Mouse (Mus musculus): ENCODE results near the gene Slc25a5.

The Slc25a5 gene

GRCm38 (mm10) chrX:36799131-36799879 lies 3.9 kb downstream of the Slc25a5 start:
- in situ Hi-C loops (cut with MboI, MseI): no loop called here

GRCm38 (mm10) chrX:36803189-36803588 lies 7.7 kb downstream of the Slc25a5 start:
- in situ Hi-C loops (cut with MboI, MseI): no loop called here

- in situ Hi-C loops (cut with MboI, MseI): no loop called here
Measured at GRCm38 (mm10) chrX:36804196-36804595, 8.7 kb downstream of the Slc25a5 start.

- in situ Hi-C loops (cut with MboI, MseI): no loop called here
Measured at GRCm38 (mm10) chrX:36805466-36806235, 10.2 kb downstream of the Slc25a5 start.

- in situ Hi-C loops (cut with MboI, MseI): no loop called here
Measured at GRCm38 (mm10) chrX:36807360-36808317, 12.2 kb downstream of the Slc25a5 start.

- in situ Hi-C loops (cut with MboI, MseI): no loop called here
Measured at GRCm38 (mm10) chrX:36808318-36808683, 12.8 kb downstream of the Slc25a5 start.

GRCm38 (mm10) chrX:36811377-36811776 lies 15.9 kb downstream of the Slc25a5 start:
- in situ Hi-C loops (cut with MboI, MseI): no loop called here

- in situ Hi-C loops (cut with MboI, MseI): no loop called here
Measured at GRCm38 (mm10) chrX:36814161-36814836, 18.8 kb downstream of the Slc25a5 start.

- in situ Hi-C loops (cut with MboI, MseI): no loop called here
Measured at GRCm38 (mm10) chrX:36815022-36815421, 19.6 kb downstream of the Slc25a5 start.

- in situ Hi-C loops (cut with MboI, MseI): no loop called here
Measured at GRCm38 (mm10) chrX:36815439-36815838, 20.0 kb downstream of the Slc25a5 start.

GRCm38 (mm10) chrX:36816368-36816899 lies 21.0 kb downstream of the Slc25a5 start:
- in situ Hi-C loops (cut with MboI, MseI): no loop called here

- in situ Hi-C loops (cut with MboI, MseI): no loop called here
Measured at GRCm38 (mm10) chrX:36816953-36817441, 21.5 kb downstream of the Slc25a5 start.

- in situ Hi-C loops (cut with MboI, MseI): no loop called here
Measured at GRCm38 (mm10) chrX:36819575-36819974, 24.1 kb downstream of the Slc25a5 start.

- in situ Hi-C loops (cut with MboI, MseI): loop anchor here (10.0 kb wide), 2 partner anchors 205 to 235 kb away; no protein-coding TSS in a partner anchor
Measured at GRCm38 (mm10) chrX:36820201-36820600, 24.8 kb downstream of the Slc25a5 start.

- in situ Hi-C loops (cut with MboI, MseI): loop anchor here (10.0 kb wide), 2 partner anchors 201 to 231 kb away; no protein-coding TSS in a partner anchor
Measured at GRCm38 (mm10) chrX:36823932-36824711, 28.7 kb downstream of the Slc25a5 start.

GRCm38 (mm10) chrX:36825032-36825431 lies 29.6 kb downstream of the Slc25a5 start:
- in situ Hi-C loops (cut with MboI, MseI): loop anchor here (10.0 kb wide), 2 partner anchors 200 to 230 kb away; no protein-coding TSS in a partner anchor

GRCm38 (mm10) chrX:36826873-36827272 lies 31.4 kb downstream of the Slc25a5 start:
- in situ Hi-C loops (cut with MboI, MseI): loop anchor here (10.0 kb wide), 2 partner anchors 198 to 228 kb away; no protein-coding TSS in a partner anchor

GRCm38 (mm10) chrX:36830271-36830670 lies 34.8 kb downstream of the Slc25a5 start:
- in situ Hi-C loops (cut with MboI, MseI): no loop called here

GRCm38 (mm10) chrX:36831632-36832031 lies 36.2 kb downstream of the Slc25a5 start:
- in situ Hi-C loops (cut with MboI, MseI): no loop called here
